Mouse (Mus musculus): ENCODE results near the gene Ppfibp2. TPM values are rescaled to one million over a fixed set of nuclear protein-coding genes. Genes with fewer than 3 reads are reported as not detected.

The Ppfibp2 gene
- polyA plus RNA-seq, 1 experiment = not detected

GRCm38 (mm10) chr7:107747476-107747875, 152.5 kb downstream of the Ppfibp2 start:
- no peak for TF ChIP-seq GATA1 (IDR thresholded peaks at IDR 0.05; ENCODE audit: low read length)

- TF ChIP-seq GATA1 (IDR thresholded peaks at IDR 0.05; ENCODE audit: low read length) = no peak
Observed at GRCm38 (mm10) chr7:107747954-107748353, 152.9 kb downstream of the Ppfibp2 start.

GRCm38 (mm10) chr7:107749270-107749669, 154.3 kb downstream of the Ppfibp2 start:
- TF ChIP-seq GATA1 (IDR thresholded peaks at IDR 0.05; ENCODE audit: low read length) = no peak

- TF ChIP-seq GATA1 (IDR thresholded peaks at IDR 0.05; ENCODE audit: low read length) = no peak
Observed at GRCm38 (mm10) chr7:107749721-107750120, 154.7 kb downstream of the Ppfibp2 start.

DNA sequence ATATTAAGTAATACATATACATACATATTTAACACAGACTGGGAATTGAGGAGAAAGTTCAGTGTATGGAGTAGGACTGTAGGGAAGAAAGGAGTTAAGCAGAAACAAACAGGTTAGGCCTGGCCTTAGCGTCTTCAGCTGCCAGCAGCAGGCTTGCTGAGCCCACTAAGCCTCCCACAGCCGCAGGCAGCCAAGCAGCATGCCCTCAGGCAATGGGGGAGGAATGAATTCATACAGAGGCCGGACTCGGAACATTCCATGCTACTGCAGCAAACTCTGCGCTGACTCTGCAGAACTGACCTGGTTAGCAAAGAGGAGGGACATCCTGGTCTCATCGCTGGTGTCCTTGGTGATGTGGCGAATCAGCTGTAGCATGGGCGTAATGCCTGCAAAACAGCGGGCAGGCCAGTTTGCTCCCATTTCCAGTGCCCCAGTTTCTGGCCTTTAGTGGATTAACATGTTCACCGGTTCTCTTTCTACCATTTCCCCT, 157.1 kb downstream of the Ppfibp2 start:
- no peak for TF ChIP-seq GATA1 (IDR thresholded peaks at IDR 0.05; ENCODE audit: low read length)

- TF ChIP-seq GATA1 (IDR thresholded peaks at IDR 0.05; ENCODE audit: low read length) = no peak
Observed at GRCm38 (mm10) chr7:107755905-107756304, 160.9 kb downstream of the Ppfibp2 start.

DNA sequence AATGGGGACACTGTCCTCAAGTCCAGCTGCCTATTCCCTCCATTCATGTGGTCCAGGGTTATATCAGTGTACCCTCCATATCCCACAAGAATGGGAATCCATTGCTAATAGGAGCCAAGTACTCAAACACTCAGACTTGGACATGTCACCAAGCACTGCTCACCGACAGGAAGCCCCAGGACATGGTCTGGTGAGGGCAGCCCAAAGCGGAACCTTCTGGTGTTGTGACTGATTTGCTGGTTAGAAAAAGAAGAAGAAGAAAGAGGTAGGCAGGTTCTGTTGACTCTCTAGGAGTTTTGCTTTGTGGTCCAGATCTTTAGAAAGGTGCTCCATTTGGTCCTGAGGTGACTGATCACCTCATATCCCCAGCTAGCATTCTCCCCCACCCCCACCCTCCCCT, 161.7 kb downstream of the Ppfibp2 start:
- TF ChIP-seq GATA1 (IDR thresholded peaks at IDR 0.05; ENCODE audit: low read length) = no peak

DNA sequence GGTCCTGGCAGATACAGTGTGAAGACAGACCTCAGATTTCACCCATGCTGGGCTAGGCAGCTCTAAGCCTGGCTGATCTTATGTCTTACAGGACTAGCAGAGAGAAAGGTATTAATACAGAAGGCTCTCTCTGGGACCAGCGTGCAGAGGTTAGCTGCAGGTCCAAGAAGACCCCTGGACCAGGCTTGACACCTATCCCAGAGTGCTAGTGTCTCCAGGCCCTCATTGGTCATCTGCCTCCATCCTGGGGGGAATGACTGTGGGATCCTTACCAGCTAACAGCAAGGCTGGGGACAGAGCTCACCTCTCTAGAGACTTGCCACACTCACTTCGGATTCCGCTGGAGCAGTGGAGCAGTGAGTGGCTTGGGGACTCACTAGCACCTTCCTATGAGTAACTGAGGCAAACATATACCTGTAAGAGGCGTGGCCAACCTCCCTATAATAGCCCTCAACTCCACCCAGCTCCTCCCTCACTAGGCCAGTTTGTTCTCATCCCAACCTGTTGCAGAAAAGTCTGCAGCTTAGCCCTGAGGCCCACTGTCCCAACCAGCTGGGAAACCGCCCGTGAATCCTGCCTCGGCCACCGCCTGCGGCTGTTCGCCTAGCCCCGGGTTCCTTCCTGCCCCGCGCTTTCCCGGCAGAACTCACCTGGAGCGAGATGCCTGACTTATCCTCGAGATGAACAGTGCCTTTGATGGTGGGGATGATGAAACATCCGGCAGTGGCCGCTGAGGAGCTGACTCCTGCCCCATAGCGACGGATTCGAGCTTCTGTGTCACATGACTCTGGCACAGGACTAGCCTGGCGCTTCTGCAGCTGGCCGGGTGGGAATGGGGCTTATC, 162.5 kb downstream of the Ppfibp2 start, which contains the start of gene Cyb5r2:
Cyb5r2 (minus strand) TSS at position 725 of the 844 bp plus-strand sequence.
- no peak for TF ChIP-seq GATA1 (IDR thresholded peaks at IDR 0.05; ENCODE audit: low read length)

DNA sequence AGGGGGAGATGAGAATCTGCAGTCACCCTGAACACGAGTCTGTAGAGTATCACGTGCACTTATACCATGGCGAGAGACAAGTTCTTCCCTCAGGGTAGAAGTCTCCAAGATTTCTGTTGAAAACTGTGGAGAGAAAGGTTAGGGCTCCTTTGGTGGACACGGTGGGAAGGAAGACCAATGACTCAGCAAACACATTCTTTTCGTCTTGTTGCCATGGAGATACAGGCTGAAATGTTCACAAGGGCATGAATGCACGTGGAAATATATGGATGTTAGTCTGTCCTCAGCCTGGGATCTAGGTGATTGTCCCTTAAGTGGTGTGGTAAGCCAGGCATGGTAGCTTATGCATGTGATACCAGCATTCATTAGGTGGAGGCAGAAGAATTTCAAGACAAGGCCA, 175.8 kb downstream of the Ppfibp2 start:
- no peak for TF ChIP-seq GATA1 (IDR thresholded peaks at IDR 0.05; ENCODE audit: low read length)

DNA sequence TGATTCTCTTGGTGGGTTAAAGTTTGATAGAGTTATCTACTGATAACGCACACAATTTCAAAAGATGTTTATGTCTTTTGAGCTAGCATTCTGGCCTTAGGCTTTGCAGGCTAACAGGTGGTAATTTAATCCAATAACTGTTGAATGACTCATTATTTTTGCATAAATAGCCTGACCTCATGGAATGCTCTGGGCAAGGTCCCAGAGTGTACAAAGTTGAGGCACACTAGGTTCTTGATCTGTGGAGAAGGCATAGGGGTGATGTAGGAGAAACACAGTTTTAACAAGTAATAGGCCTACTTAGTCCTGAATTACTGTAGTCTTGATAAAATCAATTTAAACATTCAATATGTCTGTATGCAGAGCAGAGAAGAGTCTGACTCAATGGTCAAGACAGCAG, 183.2 kb downstream of the Ppfibp2 start:
- no peak for TF ChIP-seq GATA1 (IDR thresholded peaks at IDR 0.05; ENCODE audit: low read length)

- no peak for TF ChIP-seq GATA1 (IDR thresholded peaks at IDR 0.05; ENCODE audit: low read length)
Observed at GRCm38 (mm10) chr7:107779611-107780010, 184.6 kb downstream of the Ppfibp2 start.

DNA sequence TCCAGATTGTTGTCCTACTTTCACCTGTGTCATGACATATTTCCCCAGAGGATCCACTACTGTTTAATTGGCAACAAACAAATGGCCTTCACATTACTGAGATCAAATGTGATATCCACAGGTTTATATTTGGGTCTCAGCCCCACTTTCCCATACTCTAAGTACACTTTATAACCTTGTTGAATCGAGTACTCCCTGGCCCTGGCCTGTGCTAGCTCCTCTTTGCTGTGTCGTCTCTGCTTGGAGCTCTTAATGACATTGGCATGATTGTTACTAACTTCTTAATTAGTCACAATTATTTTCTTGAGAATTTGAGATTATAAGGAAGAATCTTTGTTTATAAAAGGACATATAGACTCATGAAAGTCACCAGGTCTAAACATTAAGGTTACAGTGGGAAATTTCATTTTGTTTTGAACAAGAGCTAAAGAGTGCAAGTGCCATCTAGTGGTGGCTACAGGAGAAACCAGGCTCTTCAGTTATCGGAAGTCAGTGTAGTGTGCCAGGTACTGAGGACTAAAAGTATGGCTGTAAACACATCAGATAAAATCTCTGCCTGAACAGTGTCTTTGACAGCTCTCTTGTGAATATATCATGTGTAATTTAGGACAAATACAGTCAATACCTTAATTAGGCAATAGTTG, 193.1 kb downstream of the Ppfibp2 start:
- no peak for TF ChIP-seq GATA1 (IDR thresholded peaks at IDR 0.05; ENCODE audit: low read length)

GRCm38 (mm10) chr7:107796500-107796899, 201.5 kb downstream of the Ppfibp2 start:
- no peak for TF ChIP-seq GATA1 (IDR thresholded peaks at IDR 0.05; ENCODE audit: low read length)

Other genes starting within 250 kb of the Ppfibp2 start
- gene Syt9, start 224.5 kb upstream of the Ppfibp2 start, polyA plus RNA-seq (2012) = not detected in 2 replicates
- not detected in 2 replicates for gene Olfml1, start 27.8 kb upstream of the Ppfibp2 start, polyA plus RNA-seq (2012)
- not detected in 2 replicates for gene 5330417H12Rik, start 30.0 kb downstream of the Ppfibp2 start, polyA plus RNA-seq (2012)
- not detected in 2 replicates for gene Cyb5r2, start 162.8 kb downstream of the Ppfibp2 start, polyA plus RNA-seq (2012)
- not detected in 2 replicates for gene Ovch2, start 206.0 kb downstream of the Ppfibp2 start, polyA plus RNA-seq (2012)
- not detected in 2 replicates for gene Olfr467, start 217.1 kb downstream of the Ppfibp2 start, polyA plus RNA-seq (2012)
- gene Olfr469, start 230.3 kb downstream of the Ppfibp2 start, polyA plus RNA-seq (2012) = not detected in 2 replicates